Mouse (Mus musculus) neutrophil, adult 5-6 weeks (primary cell): ENCODE results near the gene Amd2. TPM values are rescaled to one million over a fixed set of nuclear protein-coding genes. Genes with fewer than 3 reads are reported as not detected.

Experiments used
- ATAC-seq: fragments of 151-379, 151-347 bp; 2 replicates; pipeline ENCODE4 v1.8.0; 2017; ENCODE audit warnings: mild to moderate bottlenecking, moderate TSS enrichment; ENCODE audit not compliant: insufficient number of reproducible peaks, poor library complexity, low FRiP score, severe bottlenecking; ENCODE audit errors: extremely low read depth
- total RNA-seq: library from RNA; stranded (forward); fragments of 200-1000 nt; gene quantifications from 2 replicates; pipeline ENCODE4 v1.2.3, GENCODE M21; 2017

Gene Amd2
- total RNA-seq = 1.6 and 1.8 TPM in 2 replicates

DNA sequence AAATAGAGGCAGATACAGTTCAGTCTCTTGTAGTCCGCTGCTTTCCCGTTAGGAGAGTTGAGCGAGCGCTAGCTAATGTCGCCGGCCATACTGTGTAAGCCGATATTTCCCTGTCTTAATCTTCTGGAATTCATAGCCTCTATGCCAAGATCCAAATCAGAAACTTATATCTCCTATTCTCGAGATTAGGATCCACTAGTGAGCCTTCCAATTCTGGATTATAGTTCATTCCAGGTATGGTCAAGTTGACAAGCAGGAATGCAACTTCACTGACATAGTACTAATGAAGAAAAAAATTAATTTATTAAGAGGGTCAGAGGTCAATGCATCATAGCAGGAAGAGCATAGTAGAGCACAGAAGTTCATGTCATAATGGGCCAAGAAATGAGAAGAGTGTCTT lies at the start of gene Amd2:
Gene Amd2 (minus strand): TSS at position 101 of the 400 bp plus-strand sequence.
- no peak for ATAC-seq

DNA sequence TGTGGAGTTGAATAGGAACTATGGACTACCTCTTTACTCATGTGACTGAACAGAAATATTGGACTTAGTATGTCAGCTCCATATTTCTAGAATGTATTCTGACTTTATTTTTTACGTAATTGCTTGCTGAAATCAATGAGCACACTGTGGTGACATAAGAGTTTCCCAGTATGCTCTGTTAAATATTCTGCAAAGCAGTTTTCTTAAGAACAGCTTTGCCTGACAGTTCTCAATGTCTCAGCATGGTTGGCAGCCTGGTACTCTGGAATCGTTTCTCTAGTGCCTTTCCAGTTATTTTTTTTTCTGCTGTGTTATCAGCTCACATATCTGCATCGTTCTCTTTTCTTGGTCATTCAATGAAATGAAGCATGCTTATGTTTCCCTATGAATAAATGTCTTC lies 49.6 kb upstream of the Amd2 start:
- ATAC-seq = no peak

- ATAC-seq = no peak
These were observed 25.9 kb upstream of the Amd2 start for GRCm38 (mm10) chr10:35737639-35738038.

DNA sequence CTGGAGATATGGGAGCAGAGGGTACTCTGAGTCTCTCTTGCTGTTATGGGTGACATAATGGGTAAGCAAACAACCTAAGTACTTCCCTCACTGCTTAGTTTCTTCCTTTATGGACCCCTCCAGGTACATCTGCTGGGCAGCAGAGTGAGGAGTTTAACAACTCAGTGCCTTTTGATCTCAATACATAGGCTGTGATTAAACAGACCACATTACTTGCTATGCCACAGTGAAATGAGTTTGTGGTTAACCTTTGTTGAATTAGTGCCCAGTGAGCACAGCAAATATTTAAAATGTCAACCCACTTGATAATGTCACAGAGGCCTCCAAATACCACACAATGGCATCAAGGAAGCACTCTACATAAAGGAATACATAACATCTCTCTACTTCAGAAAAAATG lies 2.6 kb upstream of the Amd2 start:
- ATAC-seq = no peak
